Mouse (Mus musculus): ENCODE results near the gene Rapgef5.

Rapgef5 gene

DNA sequence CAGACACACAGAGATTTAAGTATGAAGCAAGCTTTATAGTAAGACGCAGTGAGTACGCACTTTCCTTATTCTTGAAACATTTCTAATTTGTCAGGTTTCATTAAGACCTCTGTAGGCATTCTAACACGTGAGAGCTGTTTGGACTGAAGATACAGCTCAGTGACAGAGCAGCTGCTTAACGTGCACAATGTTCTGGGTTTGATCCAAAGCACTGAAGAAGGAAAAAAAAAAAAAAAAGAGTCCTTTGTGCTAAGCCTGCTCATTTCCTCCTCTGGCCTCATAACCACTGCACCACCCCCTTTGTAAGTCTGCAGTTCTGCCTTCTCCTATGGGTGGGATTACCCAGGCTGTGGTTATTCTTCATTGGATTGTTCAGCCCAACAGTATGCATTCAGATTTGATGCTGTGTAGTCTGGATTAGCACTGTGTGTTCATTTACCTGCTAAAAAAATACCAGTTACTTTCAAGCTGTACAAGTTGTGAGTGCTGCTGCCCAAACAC is 103.3 kb downstream of the Rapgef5 start:
- no peak for DNase-seq (ENCODE audit: low read depth)

DNA sequence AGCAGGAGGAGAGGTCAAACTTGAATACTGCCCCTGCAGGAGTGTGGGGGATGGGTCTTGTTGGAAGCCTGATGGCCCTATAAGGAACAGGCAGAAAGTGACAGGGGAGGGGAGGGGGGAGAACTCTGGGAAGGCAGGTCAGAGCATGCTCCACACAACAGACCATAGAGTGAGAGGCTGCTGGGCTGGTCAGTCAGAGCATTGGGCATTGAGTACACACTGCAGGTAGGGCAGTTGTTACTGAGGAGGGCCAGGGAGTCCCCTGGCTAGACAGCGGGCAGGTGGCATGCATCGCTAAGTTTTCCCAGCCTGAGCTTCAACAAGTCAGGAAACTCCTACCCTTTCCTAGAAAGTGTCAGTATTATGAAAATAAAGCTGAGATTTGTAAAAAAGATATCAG is 106.7 kb downstream of the Rapgef5 start:
- no peak for DNase-seq (ENCODE audit: low read depth)

DNA sequence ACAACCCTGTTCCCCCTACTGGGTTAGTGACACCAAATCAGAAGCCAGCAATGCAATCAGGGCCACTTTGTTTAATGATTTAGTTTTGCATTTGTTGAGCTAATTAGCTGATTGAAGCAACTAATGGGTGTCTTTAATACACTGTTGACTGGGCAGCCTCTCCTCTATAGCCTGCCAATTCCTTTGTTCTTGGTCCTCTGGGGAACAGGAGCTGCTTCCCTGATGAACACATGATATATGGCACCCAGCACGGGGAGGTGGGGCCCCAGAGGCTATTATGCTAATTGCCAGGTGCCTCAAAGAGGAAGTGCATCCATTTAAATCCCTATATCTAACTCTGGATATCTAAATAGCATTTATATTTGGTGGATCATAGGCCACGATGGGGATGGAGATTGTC is 111.0 kb downstream of the Rapgef5 start:
- DNase-seq (ENCODE audit: low read depth): no peak

DNA sequence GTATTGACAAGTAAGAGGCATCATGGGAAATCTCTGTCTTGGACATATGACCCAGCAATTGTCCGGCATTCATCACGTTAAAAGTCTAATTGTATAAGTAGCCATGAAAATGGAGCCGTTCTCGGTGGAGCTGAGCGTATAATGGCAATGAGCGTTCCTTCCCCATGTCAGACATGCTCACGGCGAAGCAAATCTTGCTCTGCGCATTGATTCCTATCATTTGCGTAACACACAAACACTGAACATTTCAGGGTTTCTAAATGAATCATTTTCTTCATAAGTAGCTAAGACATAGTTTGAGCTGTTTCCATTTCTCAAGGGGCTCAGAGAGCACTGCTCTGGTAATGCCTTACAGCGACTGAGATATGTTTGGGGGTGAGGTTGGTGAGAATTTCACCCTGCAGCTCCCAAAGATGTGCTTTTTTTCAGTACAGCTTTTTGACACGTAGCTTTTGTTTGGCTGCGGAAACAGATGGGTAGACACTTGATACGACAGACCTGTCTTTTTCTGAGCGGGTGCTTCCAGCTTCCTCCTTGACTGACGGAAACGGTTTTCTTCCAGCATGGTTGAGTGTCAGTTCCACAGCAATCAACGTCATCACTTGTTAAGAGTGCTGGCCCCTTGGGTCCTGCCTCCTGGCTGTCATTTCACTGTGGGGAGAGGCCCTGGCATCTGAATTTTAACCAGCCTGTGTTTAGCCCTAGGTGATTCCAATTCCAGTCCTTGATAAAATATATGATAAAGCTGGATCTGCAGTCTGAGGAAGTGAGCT is 112.2 kb downstream of the Rapgef5 start:
- DNase-seq (ENCODE audit: low read depth): no peak

DNA sequence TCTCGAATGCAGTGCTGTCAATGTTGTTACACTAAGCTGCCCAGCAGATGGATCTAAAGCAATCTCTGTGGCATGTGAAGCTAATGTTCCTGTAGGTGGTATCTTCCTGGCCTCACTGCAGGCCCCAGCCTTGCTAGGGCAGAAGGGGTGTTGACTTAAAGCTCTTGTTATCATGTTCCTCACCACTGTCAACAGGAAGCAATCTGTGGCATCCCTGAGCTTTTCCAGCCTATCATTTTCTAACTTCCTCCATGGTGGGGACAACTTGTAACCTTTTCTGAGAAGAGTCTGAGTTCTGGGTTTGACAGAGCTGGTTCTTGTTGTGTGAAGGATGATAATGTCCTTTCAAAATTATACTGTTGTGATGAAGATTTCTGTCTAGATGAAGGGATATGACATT is 115.9 kb downstream of the Rapgef5 start:
- DNase-seq (ENCODE audit: low read depth): no peak

DNA sequence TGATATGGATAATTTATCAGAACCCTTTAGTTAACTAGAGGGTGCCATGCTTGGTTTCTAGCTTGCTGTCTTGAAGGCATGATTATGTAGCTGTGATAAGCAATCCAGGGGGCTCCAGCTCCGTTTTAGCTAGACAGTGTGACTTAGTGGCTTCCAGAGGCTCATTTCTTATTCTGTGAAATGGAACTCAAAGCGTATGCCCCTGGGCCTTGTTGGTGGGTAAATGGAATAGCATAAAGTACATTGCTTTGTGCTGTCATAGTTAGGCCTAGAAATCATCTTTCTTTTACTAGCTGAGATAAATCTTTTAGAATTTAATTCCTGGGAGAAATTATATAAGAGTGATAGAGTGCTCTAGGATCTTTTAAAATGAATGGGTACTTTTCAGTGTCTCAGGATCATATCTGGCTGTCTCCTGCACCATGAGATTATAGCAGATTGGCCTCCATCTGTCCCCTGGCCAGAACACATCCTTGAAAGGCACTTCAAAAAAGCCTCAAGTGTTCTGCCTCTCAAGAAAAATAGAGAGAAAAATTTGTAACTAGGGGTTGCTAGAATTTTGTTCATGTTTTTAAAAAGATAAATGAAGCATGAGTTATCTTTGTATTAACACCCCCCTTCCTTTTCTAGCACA is 120.0 kb downstream of the Rapgef5 start:
- no peak for DNase-seq (ENCODE audit: low read depth)

DNA sequence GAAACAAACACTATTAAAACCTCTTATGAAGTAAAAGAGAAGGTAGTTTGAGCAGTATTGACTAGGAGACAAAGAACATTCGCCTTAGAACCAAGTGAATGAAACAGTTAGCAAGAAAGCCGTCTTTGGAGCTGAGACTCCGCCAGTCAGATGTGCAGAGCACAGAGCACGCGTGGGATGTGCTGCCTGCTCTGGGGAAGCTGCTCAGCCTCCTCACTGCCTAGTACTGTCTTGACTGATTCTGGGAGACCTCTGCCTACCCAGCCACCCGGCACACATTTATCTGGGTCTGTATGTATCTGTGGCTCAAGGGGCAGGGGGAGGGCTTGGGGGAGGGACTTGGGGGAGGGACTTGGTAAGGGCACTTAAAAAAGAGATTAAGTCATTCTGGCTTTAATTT is 120.7 kb downstream of the Rapgef5 start:
- no peak for DNase-seq (ENCODE audit: low read depth)

DNA sequence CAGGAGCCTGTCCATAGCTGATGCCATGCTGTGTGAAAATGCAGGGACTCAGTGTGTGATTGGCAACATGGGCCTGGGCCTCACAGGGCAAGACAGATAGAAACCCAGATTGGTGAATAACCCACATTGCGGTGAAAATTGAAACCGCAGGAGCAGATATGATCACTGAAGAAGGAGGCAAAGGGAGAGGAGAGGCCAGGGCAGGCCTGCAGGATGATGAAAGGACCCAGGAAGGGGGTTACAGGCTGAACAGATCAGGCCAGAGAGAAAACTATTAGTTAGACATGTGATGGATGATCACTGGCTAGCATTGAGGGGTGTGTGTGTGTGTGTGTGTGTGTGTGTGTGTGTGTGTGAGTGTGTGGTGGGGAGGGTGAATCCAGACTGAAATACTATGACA is 122.6 kb downstream of the Rapgef5 start:
- DNase-seq (ENCODE audit: low read depth): no peak

DNA sequence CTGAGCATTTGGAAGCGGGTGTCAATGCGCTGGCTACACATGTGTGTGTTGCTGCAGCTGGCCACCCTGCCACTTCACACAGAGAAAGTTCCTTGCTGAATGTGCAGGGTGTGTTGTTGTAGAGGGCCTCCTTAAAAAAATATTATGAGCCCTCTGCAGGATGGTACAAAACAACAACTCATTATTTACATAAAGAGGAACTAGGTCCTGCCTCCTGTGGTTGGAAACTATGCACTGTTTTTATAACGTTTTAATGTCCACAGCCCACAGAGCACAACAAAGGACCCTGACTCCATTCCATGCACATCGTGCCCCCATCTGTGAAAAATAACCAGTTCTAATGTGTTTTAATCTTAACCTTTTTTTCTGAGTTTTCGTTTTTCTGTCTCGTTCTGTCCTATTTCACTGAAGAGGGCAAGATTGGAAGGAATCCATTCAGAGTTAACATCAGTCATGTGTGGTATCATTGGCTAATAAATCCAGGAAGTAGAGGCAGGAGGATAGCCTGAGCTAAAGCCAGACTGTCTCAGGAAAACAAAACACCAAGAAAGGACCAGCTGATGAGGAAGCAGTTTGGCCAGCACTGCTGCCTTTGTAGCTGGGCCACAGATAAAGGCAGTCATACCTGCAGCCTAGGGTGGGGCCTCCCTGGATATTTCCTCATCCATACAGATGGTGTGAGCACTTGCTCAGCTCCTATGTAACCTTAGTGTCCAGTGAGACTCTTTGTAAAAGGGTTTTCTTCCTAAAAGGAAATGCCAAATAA is 123.3 kb downstream of the Rapgef5 start:
- no peak for DNase-seq (ENCODE audit: low read depth)

DNA sequence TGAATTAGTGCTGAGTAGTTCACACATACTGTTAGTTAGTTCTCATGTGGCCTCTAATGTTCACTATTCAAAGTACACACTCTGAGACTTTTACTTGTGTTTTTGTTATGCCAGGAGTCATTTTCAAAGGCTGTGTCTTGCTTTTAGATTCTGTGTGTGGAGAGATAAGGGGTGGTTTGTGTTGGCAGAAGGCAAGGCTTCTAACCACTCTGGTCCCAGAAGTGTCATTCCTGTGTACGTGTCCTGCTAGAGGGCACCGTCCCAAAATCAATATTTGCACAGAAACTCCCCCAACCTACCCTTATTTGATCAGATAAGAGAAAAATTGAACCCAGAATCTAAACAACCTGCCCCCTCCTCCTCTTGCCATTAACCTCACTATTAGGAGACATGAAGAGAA is 126.2 kb downstream of the Rapgef5 start:
- no peak for DNase-seq (ENCODE audit: low read depth)

DNA sequence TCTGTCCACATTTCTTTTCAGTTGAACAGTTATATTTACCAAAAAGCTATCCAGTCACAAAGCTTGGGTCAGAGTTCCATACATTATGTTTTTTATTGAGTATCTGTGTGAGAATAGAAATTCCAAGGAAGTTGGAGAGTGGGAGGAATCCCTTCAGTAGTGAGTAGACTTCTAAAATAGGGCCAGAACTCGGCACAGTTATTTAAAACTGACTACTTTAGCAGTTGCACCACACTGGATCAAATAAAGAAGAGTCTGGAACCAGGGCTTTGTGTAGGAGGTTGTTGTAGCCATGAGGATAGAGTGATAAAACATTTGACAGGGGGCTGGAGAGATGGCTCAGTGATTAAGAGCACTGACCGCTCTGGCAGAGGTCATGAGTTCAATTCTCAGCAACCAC is 129.5 kb downstream of the Rapgef5 start:
- DNase-seq (ENCODE audit: low read depth): no peak

DNA sequence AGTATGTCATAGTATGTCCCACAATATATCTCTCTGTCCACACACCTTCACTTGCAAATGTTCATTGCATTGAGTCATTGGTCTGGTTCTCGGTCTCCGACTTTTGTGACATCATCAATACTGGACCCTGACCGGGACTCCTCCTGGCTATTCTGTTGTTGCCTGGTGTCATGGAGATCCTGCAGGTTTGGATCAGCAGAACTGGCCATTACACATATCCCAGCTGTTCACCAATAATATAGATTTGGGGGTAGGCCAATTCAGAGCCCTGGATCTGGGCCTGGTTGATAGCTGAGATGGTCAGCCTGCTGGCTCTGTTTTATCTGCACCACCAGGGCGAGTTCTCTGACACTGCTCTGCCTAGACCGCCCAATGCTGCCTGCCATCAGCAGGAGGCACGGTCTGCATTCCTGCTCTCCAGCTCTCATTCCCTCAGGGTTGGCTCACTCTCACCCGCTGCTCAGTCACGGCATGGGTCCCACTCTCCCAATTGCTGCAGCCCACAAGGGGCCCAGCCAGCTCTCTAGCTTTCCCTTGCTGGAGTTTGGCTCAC is 137.7 kb downstream of the Rapgef5 start:
- no peak for DNase-seq (ENCODE audit: low read depth)

DNA sequence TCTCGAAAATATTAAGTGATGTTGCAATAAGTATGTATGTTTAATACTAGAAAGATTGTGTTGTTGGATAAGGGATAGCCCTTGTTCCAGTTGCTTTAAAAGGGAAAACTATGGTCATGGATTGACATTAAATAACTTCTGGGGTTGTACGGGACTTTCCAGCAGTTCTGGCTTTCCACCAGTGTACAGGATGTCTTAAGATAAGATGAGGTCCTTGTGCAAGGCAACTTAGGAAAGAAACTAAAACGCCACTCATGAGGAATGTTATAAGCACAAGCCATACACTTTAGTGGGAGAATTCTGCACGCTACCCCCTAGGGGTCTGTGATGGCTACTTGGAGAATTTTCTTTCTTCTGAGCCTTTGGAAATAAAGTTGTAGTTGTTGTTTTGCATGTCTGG is 140.7 kb downstream of the Rapgef5 start:
- no peak for DNase-seq (ENCODE audit: low read depth)

DNA sequence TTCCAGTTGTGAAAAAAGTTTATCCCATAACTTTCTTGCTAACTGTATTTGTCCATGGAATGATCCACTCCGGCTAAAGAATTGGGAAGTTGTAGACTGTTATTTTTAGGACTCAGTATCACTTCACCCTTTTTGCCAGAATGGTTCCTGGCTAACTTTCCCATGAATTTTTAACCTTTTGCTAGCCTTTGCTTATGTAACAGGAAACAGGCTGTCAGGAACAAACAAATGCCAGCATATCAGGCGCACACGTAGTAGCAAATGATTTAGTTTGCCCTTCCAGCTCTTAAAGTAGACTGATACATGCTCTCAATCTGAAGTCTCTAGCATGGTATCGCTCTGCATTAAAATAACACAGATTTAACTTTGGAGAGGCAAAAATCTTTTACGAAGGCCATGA is 141.5 kb downstream of the Rapgef5 start:
- no peak for DNase-seq (ENCODE audit: low read depth)

DNA sequence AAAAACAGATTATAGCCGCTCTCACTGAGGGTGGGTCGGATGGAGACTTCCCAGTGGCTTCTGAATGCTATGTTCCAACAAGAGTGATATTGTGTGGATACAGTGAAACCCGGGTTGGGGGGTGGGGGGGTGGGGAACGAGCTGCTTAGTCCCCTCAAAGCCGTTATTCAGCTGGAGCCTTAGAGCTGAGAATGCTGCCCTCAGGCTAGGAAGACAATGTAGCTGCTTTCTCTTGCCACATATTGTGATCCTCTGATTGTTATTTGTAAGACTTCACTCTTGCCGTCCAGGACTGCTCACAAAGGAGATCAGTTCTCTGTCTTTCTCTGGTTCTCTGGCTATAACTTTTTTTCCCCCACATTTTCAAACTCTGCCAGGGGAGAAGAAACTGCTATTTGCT is 142.5 kb downstream of the Rapgef5 start:
- DNase-seq (ENCODE audit: low read depth): no peak

DNA sequence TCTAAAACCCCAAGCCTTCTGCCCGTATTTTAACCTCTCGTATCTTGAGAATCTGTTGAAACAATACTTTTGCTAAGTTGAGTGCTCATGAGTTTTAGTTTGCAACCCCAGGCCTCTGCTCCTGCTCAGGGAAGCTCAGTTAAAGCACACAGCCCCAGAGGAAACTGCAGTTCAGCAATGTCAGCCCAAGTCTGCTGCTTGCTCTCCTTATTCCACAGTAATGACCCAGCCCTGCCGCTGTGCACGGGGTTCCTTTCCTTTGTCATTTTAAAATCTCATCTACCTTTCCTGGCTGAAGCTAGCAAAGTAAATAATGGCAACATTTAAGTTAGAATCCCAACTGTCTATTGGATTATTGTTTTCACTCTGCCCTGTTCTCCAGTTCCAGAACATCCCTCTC is 144.1 kb downstream of the Rapgef5 start:
- no peak for DNase-seq (ENCODE audit: low read depth)

DNA sequence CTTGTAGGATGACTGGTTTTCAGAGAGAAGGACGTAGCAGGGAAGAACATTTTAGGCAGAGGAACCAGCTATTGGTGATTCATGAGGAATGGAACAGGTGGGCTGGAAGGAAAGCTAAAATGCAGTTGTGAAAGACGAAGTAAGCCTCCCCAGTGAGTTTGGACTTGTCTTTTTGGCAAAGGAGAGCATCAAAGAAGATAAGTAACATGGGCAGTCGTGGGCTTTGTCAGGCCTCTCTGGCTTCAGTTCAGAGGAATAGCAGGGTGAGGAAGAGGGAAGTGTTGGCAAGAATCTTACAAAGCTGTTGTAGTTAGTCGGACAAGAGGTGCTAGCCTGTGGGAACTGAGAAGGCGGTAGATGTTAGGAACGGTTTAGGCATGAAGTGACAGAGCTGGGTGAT is 145.6 kb downstream of the Rapgef5 start:
- no peak for DNase-seq (ENCODE audit: low read depth)

DNA sequence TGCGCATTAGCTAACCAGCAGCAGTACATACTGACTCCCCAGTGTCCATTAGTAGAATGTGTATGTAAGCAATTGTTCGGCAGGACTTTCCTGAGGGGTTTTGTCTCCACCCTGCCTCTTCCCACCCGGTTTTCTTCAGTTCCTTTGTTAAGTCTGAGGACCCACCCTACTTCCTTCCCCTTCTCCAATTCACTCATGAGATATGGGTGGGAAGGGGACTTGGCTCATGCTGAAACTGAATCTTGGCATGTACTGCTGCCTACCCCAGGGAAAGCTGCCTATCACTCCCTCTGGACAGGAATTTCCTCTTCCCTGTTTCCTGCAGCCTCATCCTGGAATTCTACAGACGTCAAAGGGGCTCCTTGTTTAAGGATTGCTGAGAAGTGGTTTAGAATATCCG is 147.4 kb downstream of the Rapgef5 start:
- DNase-seq (ENCODE audit: low read depth): no peak

DNA sequence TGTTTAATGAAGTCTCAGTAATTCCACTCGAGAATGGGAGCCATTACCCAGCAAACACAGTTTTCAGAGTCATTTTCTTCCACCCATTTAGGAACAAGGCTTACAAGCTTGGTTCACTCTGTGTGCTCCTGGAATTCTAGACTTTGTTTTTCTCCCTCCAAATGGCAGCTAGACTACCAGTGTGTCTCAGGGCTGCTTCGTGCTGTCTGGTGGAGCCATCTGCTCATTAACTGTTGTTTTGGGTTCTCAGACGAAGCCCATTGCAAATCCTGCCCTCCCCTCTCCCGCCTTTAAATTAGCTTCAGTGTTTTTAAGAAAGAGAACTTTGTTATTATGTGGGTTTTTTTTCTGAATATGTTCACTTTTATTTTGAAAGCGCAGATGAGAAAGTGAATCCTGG is 148.4 kb downstream of the Rapgef5 start:
- no peak for DNase-seq (ENCODE audit: low read depth)

DNA sequence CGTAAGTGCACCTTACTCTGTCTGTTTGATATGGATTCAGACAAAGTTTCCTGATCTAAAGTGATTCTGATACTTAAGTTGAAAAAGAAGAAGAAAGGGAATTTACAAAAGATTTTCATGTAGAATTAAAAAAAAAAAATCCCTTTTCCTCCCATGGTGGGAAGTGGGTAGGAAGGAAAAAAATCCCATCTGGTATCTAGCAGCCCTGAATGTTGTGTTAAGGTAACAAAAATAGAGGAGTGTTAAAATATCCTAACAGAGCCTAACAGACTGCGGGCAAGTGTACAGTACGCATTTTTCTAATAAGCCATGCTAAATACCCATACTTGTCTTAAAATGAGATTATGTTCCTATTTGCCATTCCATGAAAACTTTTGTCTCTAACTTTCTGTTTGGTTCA is 150.1 kb downstream of the Rapgef5 start:
- no peak for DNase-seq (ENCODE audit: low read depth)

DNA sequence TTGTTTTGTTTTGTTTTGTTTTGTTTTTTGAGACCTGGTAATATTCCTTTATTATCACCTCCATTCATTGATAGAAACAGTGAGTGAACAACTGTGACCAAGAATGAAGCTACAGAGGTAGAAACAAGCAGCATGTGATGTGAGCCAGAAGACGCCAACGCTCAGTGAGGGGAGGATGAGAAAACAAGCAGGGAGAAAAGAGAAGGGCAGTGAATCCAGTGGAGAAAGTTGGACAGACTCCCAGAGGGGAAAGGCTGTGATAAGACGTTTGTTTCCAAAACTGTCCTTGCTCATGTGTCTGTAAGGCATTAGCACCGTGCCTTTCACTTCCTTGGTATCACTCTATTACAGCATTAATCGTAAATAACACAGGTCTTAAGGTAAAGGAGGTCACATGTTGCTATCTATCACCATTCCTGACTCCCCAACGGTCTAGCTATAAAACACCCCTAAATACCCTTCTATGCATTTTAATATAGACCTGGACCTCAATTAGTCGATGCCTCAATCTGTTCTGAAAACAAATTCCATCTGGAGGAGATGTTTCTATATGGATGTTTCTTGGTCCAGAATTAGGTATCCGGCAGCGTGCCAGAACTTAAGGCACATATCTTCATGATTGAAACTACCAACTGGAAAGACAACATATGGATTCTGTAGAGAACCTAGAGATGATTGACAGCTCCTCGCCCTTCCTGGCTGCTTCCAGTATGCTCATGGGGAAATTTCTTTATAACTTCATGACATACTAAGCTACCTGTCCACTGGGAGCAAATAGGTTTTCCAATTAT is 153.5 kb downstream of the Rapgef5 start:
- no peak for DNase-seq (ENCODE audit: low read depth)

DNA sequence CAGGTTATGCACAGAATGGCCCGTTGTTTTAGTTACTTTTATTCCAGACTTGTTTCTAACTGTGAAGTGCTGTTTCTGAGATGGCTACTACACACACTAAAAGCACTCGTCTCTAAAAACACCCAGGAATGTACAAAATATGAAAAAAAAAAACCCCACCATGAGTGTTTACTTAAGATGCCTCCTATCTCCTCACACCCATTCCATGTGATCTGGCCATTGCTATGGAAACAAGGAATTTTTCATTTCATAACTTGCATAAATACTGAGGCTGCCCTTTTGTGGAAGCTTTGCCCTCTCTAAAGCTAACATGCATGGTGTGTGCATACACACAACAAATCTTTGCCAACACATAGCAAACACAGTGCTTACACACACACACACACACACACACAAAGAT is 156.9 kb downstream of the Rapgef5 start:
- no peak for DNase-seq (ENCODE audit: low read depth)

Measured in c-Kit-positive CD71-positive TER-119-negative erythroid progenitor cells, embryonic 14.5 days (primary cell).